Mouse (Mus musculus) duodenum, adult 2 months (tissue): ENCODE results near the gene Zgpat. TPM values are rescaled to one million over a fixed set of nuclear protein-coding genes. Genes with fewer than 3 reads are reported as not detected.

Experiments
- polyA plus RNA-seq: library from polyadenylated mRNA; depleted of rRNA; stranded (reverse); fragments of >200 nt; gene quantifications from 2 replicates; pipeline ENCODE4 v1.2.3, GENCODE M21; 2012; ENCODE audit warnings: low replicate concordance; rRNA removed

Zgpat gene
- 12.9 and 14.2 TPM in 2 replicates for polyA plus RNA-seq

DNA sequence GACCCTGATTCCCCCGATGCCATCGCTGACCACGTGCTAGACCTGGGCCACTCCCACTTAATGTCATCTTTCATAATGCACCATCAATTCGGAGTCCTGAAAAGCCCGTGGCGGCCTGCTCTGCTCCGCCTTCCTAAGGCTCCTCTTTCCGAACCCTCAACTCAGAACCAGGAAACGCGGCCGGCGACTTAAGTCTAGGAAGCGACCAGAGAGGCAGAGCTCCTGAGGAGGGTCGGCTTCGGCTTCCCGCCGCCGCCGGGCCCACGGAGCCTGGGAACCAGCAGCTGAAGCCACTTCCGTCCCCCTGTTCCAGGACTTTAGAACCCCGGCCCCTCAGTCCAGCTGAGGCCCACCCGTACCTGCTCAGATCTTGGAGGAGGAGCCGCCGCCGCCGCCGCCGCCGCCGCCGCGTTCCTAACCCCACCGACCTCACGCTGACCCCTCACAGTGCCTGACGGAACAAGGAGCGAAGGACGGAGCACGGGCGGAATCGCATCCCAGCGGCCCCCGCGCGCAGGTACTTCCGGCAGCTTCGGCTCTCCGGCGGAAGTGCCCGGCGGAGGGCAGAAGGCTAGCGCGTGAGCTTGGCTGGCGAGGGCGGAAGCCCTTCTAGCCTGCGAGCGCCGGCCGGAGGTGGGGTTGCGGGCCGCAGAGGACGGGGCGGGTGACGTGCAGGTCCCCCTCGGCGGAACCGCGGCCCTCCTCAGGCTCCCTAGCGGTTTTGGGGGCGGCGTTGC is at the start of gene Zgpat, which contains the start of gene Arfrp1:
Gene Zgpat (plus strand): TSS at position 69 of the 737 bp plus-strand sequence.
Gene Arfrp1 (minus strand): TSS at position 545 of the 737 bp plus-strand sequence.

GRCm38 (mm10) chr2:181319248-181320102 is 45.3 kb upstream of the Zgpat start, which contains the start of gene Rtel1:
Gene Rtel1 (plus strand): TSS chr2:181319739.

GRCm38 (mm10) chr2:181379778-181380177 is 15.1 kb downstream of the Zgpat start, which contains the start of gene Lime1:
Gene Lime1 (plus strand): TSS chr2:181380078.

Other genes starting within 250 kb of the Zgpat start
- gene Kcnq2, start 229.6 kb upstream of the Zgpat start, polyA plus RNA-seq, result 0.38 and 0.50 TPM in 2 replicates
- 2.7 and 3.7 TPM in 2 replicates for gene Eef1a2, start 207.9 kb upstream of the Zgpat start, polyA plus RNA-seq
- 266 and 328 TPM in 2 replicates for gene Ppdpf, start 177.7 kb upstream of the Zgpat start, polyA plus RNA-seq
- gene Ptk6, start 162.1 kb upstream of the Zgpat start, polyA plus RNA-seq, result 1.1 and 6.9 TPM in 2 replicates
- gene Srms, start 151.7 kb upstream of the Zgpat start, polyA plus RNA-seq, result 0.57 and 0.96 TPM in 2 replicates
- gene Fndc11, start 144.9 kb upstream of the Zgpat start, polyA plus RNA-seq, result 0.30 and 0.58 TPM in 2 replicates
- gene Helz2, start 122.9 kb upstream of the Zgpat start, polyA plus RNA-seq, result 30.3 and 39.9 TPM in 2 replicates
- 16.9 and 31.9 TPM in 2 replicates for gene Gmeb2, start 76.9 kb upstream of the Zgpat start, polyA plus RNA-seq
- gene Stmn3, start 50.4 kb upstream of the Zgpat start, polyA plus RNA-seq, result 2.8 and 2.9 TPM in 2 replicates
- 14.4 and 16.6 TPM in 2 replicates for gene Rtel1, start 45.2 kb upstream of the Zgpat start, polyA plus RNA-seq
- 14.4 and 16.3 TPM in 2 replicates for gene Arfrp1, start 476 bp downstream of the Zgpat start, polyA plus RNA-seq
- 79.8 and 83.0 TPM in 2 replicates for gene Lime1, start 15.2 kb downstream of the Zgpat start, polyA plus RNA-seq
- gene Zbtb46, start 94.5 kb downstream of the Zgpat start, polyA plus RNA-seq, result 0.85 and 0.96 TPM in 2 replicates
- 0.06 TPM in 1 of 2 replicates, not detected in the other for gene Abhd16b, start 128.3 kb downstream of the Zgpat start, polyA plus RNA-seq
- 12.0 and 12.4 TPM in 2 replicates for gene Tpd52l2, start 132.2 kb downstream of the Zgpat start, polyA plus RNA-seq
- 20.8 and 23.1 TPM in 2 replicates for gene Dnajc5, start 155.6 kb downstream of the Zgpat start, polyA plus RNA-seq
- 92.3 and 132 TPM in 2 replicates for gene Uckl1, start 220.0 kb downstream of the Zgpat start, polyA plus RNA-seq
- 4.1 and 4.5 TPM in 2 replicates for gene Prpf6, start 226.9 kb downstream of the Zgpat start, polyA plus RNA-seq
- gene Zfp512b, start 227.9 kb downstream of the Zgpat start, polyA plus RNA-seq, result 7.8 and 14.6 TPM in 2 replicates
- 21.4 and 27.7 TPM in 2 replicates for gene Samd10, start 234.3 kb downstream of the Zgpat start, polyA plus RNA-seq